In genomic region chr6:48696830-48697554, GRCm38 (mm10) we compare ENCODE assay signal across 20 mouse cellular contexts. TPM values are rescaled to one million over a fixed set of nuclear protein-coding genes. Genes with fewer than 3 reads are reported as not detected.
DNase-seq lines count a peak whose midpoint lies in the region; ATAC-seq and TF ChIP-seq lines count a peak whose summit lies in the region.
"Had no signal": no experiment of that assay in that cellular context is flagged by ENCODE, and none has a peak within 500 bp of the region (broad histone marks: within the 10 kb centered on the region; RNA-seq: fewer than 3 reads in every experiment).

No protein-coding gene starts in this region.

- no peaks in the 10 kb centered on the region for H3K9me3 ChIP-seq in embryonic facial prominence, embryonic 14.5 days (ENCODE audit: control insufficient read depth, low read length)
- 0 out of 2 replicates have a peak, but pooled peaks cover 2% of the 10 kb centered on the region for H3K9me3 ChIP-seq in embryonic facial prominence, embryonic 10.5 days
- no peaks in the 10 kb centered on the region for H3K9me3 ChIP-seq in intestine, embryonic 14.5 days (ENCODE audit: control insufficient read depth, low read length)
- no peaks in the 10 kb centered on the region for H3K9me3 ChIP-seq in intestine, postnatal 0 days (ENCODE audit: control insufficient read depth)
- H3K9me3 ChIP-seq in lung, embryonic 16.5 days (ENCODE audit: control insufficient read depth, low read length), result no peaks in the 10 kb centered on the region; the same call in 1 of the 2 replicates
- H3K9me3 ChIP-seq: hindbrain, embryonic 13.5 days had no signal

- no peak overlapping the region for H3K4me2 ChIP-seq in embryonic facial prominence, embryonic 14.5 days (ENCODE audit: low read depth, low read length)
- no peak overlapping the region for H3K4me2 ChIP-seq in intestine, embryonic 14.5 days (ENCODE audit: low read length)
- no peak overlapping the region for H3K4me2 ChIP-seq in intestine, postnatal 0 days (replicated peaks; ENCODE audit: low read depth)
- H3K4me2 ChIP-seq in lung, embryonic 16.5 days (ENCODE audit: low read depth, low read length), result no peak overlapping the region
- H3K4me2 ChIP-seq: hindbrain, embryonic 13.5 days; midbrain, embryonic 11.5 days had no signal

- no peak for ATAC-seq in embryonic facial prominence, embryonic 14.5 days (ENCODE audit: low read depth)
- ATAC-seq in intestine, embryonic 14.5 days (replicated peaks; ENCODE audit: low FRiP score, low TSS enrichment, low read depth), result no peak
- no peak for ATAC-seq in intestine, postnatal 0 days
- no peak for ATAC-seq in lung, embryonic 16.5 days (ENCODE audit: low read depth)

- DNase-seq in embryonic facial prominence, embryonic 14.5 days (ENCODE audit: low spot score), result no peak
- DNase-seq in embryonic facial prominence, embryonic 10.5 days (ENCODE audit: low spot score), result no peak
- peak; percentile 49 for DNase-seq in intestine, embryonic 14.5 days (ENCODE audit: low spot score)
- DNase-seq in lung, adult 2 months, result no peak
- peak; percentile 43 for DNase-seq in naive thymus-derived CD4-positive, alpha-beta T cell, adult 2 months (ENCODE audit: low read depth)
- no peak for DNase-seq in layer of hippocampus, adult 8-10 months (ENCODE audit: low spot score in 2 of 2)
- DNase-seq: adrenal gland, adult 8-10 months; cerebellum, adult 8-10 months; embryo, embryonic 11 days; gastrocnemius, postnatal 36 days; kidney, postnatal 10 days; thymus, postnatal 25 days had no signal

- TF ChIP-seq CTCF in intestine, postnatal 0 days (IDR thresholded peaks at IDR 0.05; ENCODE audit: low read depth), result no peak
- no peak for TF ChIP-seq CTCF in lung, adult 2 months (IDR thresholded peaks at IDR 0.05; ENCODE audit: insufficient read depth, low read length)

- H3K4me3 ChIP-seq in embryonic facial prominence, embryonic 14.5 days (ENCODE audit: low read depth, low read length), result no peak overlapping the region
- no peak overlapping the region for H3K4me3 ChIP-seq in embryonic facial prominence, embryonic 10.5 days
- no peak overlapping the region for H3K4me3 ChIP-seq in intestine, embryonic 14.5 days (ENCODE audit: low read depth, low read length)
- no peak overlapping the region for H3K4me3 ChIP-seq in intestine, postnatal 0 days (ENCODE audit: low read depth, low read length)
- H3K4me3 ChIP-seq in lung, embryonic 16.5 days (ENCODE audit: low read length), result no peak overlapping the region
- no peak overlapping the region for H3K4me3 ChIP-seq in lung, adult 2 months (replicated peaks; ENCODE audit: extremely low read depth, low read depth, low read length)
- H3K4me3 ChIP-seq: erythroblast, embryonic 14.5 days; hindbrain, embryonic 13.5 days; myocyte had no signal

- H3K27ac ChIP-seq in embryonic facial prominence, embryonic 14.5 days (replicated peaks; ENCODE audit: low read depth, low read length), result 0 out of 2 replicates have a peak overlapping the region, but pooled peaks have one; percentile 39
- H3K27ac ChIP-seq in embryonic facial prominence, embryonic 10.5 days (replicated peaks), result no peak overlapping the region
- H3K27ac ChIP-seq in intestine, embryonic 14.5 days (ENCODE audit: low read depth), result no peak overlapping the region
- H3K27ac ChIP-seq in intestine, postnatal 0 days (ENCODE audit: low read depth, low read length), result no peak overlapping the region
- H3K27ac ChIP-seq in lung, embryonic 16.5 days (ENCODE audit: low read length), result peak overlapping the region; percentile 80
- H3K27ac ChIP-seq: hindbrain, embryonic 13.5 days had no signal

- TF ChIP-seq POLR2A in lung, adult 2 months (IDR thresholded peaks at IDR 0.05; ENCODE audit: borderline replicate concordance, extremely low read depth, low read depth, low read length), result no peak

- WGBS in embryonic facial prominence, embryonic 14.5 days, result 79% methylated on average over 4 of the region's 4 CpGs
- WGBS in embryonic facial prominence, embryonic 10.5 days, result 83% methylated on average over 4 of the region's 4 CpGs
- 79% methylated on average over 4 of the region's 4 CpGs for WGBS in intestine, embryonic 14.5 days
- 78% methylated on average over 4 of the region's 4 CpGs for WGBS in intestine, postnatal 0 days
- WGBS in lung, embryonic 16.5 days, result 74% methylated on average over 4 of the region's 4 CpGs
- WGBS in lung, adult 2 months, result 74% methylated on average over 4 of the region's 4 CpGs

- no peaks in the 10 kb centered on the region for H3K4me1 ChIP-seq in embryonic facial prominence, embryonic 14.5 days (ENCODE audit: control insufficient read depth, insufficient read depth, low read length)
- no peaks in the 10 kb centered on the region for H3K4me1 ChIP-seq in embryonic facial prominence, embryonic 10.5 days
- H3K4me1 ChIP-seq in intestine, embryonic 14.5 days (replicated peaks; ENCODE audit: control insufficient read depth, insufficient read depth, low read length), result no peaks in the 10 kb centered on the region; the same call in 1 of the 2 replicates
- no peaks in the 10 kb centered on the region for H3K4me1 ChIP-seq in intestine, postnatal 0 days (replicated peaks; ENCODE audit: control insufficient read depth, insufficient read depth, low read length)
- no peaks in the 10 kb centered on the region for H3K4me1 ChIP-seq in lung, embryonic 16.5 days (replicated peaks; ENCODE audit: control insufficient read depth, insufficient read depth, low read length)
- H3K4me1 ChIP-seq in lung, adult 2 months (ENCODE audit: control insufficient read depth, insufficient read depth, low read length), result peaks cover 25% of the 10 kb centered on the region
- H3K4me1 ChIP-seq: hindbrain, embryonic 13.5 days had no signal

- H3K9ac ChIP-seq in embryonic facial prominence, embryonic 14.5 days (ENCODE audit: low read depth, low read length), result no peak overlapping the region
- H3K9ac ChIP-seq in intestine, embryonic 14.5 days (ENCODE audit: low read length), result no peak overlapping the region
- H3K9ac ChIP-seq in intestine, postnatal 0 days (ENCODE audit: low read depth, low read length), result no peak overlapping the region
- H3K9ac ChIP-seq in lung, embryonic 16.5 days (ENCODE audit: low read length), result no peak overlapping the region
- H3K9ac ChIP-seq: hindbrain, embryonic 13.5 days had no signal

- no peaks in the 10 kb centered on the region for H3K27me3 ChIP-seq in embryonic facial prominence, embryonic 14.5 days (replicated peaks; ENCODE audit: control insufficient read depth, insufficient read depth, low read length)
- H3K27me3 ChIP-seq in embryonic facial prominence, embryonic 10.5 days (replicated peaks; ENCODE audit: low read depth, poor library complexity, severe bottlenecking), result no peaks in the 10 kb centered on the region
- H3K27me3 ChIP-seq in intestine, embryonic 14.5 days (replicated peaks; ENCODE audit: control insufficient read depth, insufficient read depth, low read length), result no peaks in the 10 kb centered on the region
- no peaks in the 10 kb centered on the region for H3K27me3 ChIP-seq in intestine, postnatal 0 days (replicated peaks; ENCODE audit: control insufficient read depth, insufficient read depth, low read length)
- no peaks in the 10 kb centered on the region for H3K27me3 ChIP-seq in lung, embryonic 16.5 days (ENCODE audit: control insufficient read depth, insufficient read depth, low read depth, low read length)
- H3K27me3 ChIP-seq: hindbrain, embryonic 13.5 days had no signal

- no peaks in the 10 kb centered on the region for H3K36me3 ChIP-seq in embryonic facial prominence, embryonic 14.5 days (ENCODE audit: control insufficient read depth, insufficient read depth, low read length)
- no peaks in the 10 kb centered on the region for H3K36me3 ChIP-seq in embryonic facial prominence, embryonic 10.5 days (replicated peaks)
- no peaks in the 10 kb centered on the region for H3K36me3 ChIP-seq in intestine, embryonic 14.5 days (ENCODE audit: control insufficient read depth, insufficient read depth, low read length)
- H3K36me3 ChIP-seq in intestine, postnatal 0 days (ENCODE audit: control insufficient read depth, insufficient read depth), result no peaks in the 10 kb centered on the region
- no peaks in the 10 kb centered on the region for H3K36me3 ChIP-seq in lung, embryonic 16.5 days (ENCODE audit: control insufficient read depth, insufficient read depth, low read length)
- H3K36me3 ChIP-seq: hindbrain, embryonic 13.5 days had no signal

RNA-seq across cellular contexts. Expression of gene Gimap6, which starts 11.0 kb away (rescaled TPM):
- 19.6 and 22.8 TPM in 2 replicates for polyA plus RNA-seq in embryonic facial prominence, embryonic 14.5 days (2014; fragmentation: Nextera tagmentation; extraction: Ambion mirVana)
- polyA plus RNA-seq in embryonic facial prominence, embryonic 10.5 days (2016; fragmentation: Nextera tagmentation; extraction: Ambion mirVana), result 11.5 and 12.1 TPM in 2 replicates
- polyA plus RNA-seq in intestine, embryonic 14.5 days (2014; fragmentation: Nextera tagmentation; extraction: Ambion mirVana), result 22.8 and 24.3 TPM in 2 replicates
- 13.6 and 15.8 TPM in 2 replicates for polyA plus RNA-seq in intestine, postnatal 0 days (2015; fragmentation: Nextera tagmentation; extraction: Ambion mirVana)
- 50.6 and 54.7 TPM in 2 replicates for polyA plus RNA-seq in lung, embryonic 16.5 days (2015; fragmentation: Nextera tagmentation; extraction: Ambion mirVana)
- 23.5 and 40.1 TPM in 2 replicates for polyA plus RNA-seq in lung, adult 2 months (2012; rRNA removed)
- 1 to 10 TPM; 3.7 to 4.5 (median 4.2) TPM for total RNA-seq in layer of hippocampus, adult 8-10 months (2022)
- polyA plus RNA-seq: erythroblast, embryonic 14.5 days; myocyte had no signal

RNA-seq across cellular contexts. Expression of gene Gimap4, which starts 12.6 kb away (rescaled TPM):
- polyA plus RNA-seq in embryonic facial prominence, embryonic 14.5 days (2014; fragmentation: Nextera tagmentation; extraction: Ambion mirVana), result 12.6 and 13.3 TPM in 2 replicates
- polyA plus RNA-seq in embryonic facial prominence, embryonic 10.5 days (2016; fragmentation: Nextera tagmentation; extraction: Ambion mirVana), result 7.4 and 7.5 TPM in 2 replicates
- polyA plus RNA-seq in intestine, embryonic 14.5 days (2014; fragmentation: Nextera tagmentation; extraction: Ambion mirVana), result 18.3 and 19.1 TPM in 2 replicates
- 9.6 and 11.3 TPM in 2 replicates for polyA plus RNA-seq in intestine, postnatal 0 days (2015; fragmentation: Nextera tagmentation; extraction: Ambion mirVana)
- 53.8 and 58.5 TPM in 2 replicates for polyA plus RNA-seq in lung, embryonic 16.5 days (2015; fragmentation: Nextera tagmentation; extraction: Ambion mirVana)
- polyA plus RNA-seq in lung, adult 2 months (2012; rRNA removed), result 40.8 and 58.9 TPM in 2 replicates
- total RNA-seq in layer of hippocampus, adult 8-10 months (2022), result under 1 TPM in 2 of 4 experiments, not detected in 2; 0.31 to 0.48 TPM
- polyA plus RNA-seq: erythroblast, embryonic 14.5 days; myocyte had no signal

RNA-seq across cellular contexts. Expression of gene Gimap9, which starts 21.1 kb away (rescaled TPM):
- 7.4 and 9.1 TPM in 2 replicates for polyA plus RNA-seq in embryonic facial prominence, embryonic 14.5 days (2014; fragmentation: Nextera tagmentation; extraction: Ambion mirVana)
- polyA plus RNA-seq in embryonic facial prominence, embryonic 10.5 days (2016; fragmentation: Nextera tagmentation; extraction: Ambion mirVana), result 5.0 and 6.0 TPM in 2 replicates
- 14.1 and 15.9 TPM in 2 replicates for polyA plus RNA-seq in intestine, embryonic 14.5 days (2014; fragmentation: Nextera tagmentation; extraction: Ambion mirVana)
- 9.9 and 10.2 TPM in 2 replicates for polyA plus RNA-seq in intestine, postnatal 0 days (2015; fragmentation: Nextera tagmentation; extraction: Ambion mirVana)
- 14.2 and 14.6 TPM in 2 replicates for polyA plus RNA-seq in lung, embryonic 16.5 days (2015; fragmentation: Nextera tagmentation; extraction: Ambion mirVana)
- 2.8 and 5.2 TPM in 2 replicates for polyA plus RNA-seq in lung, adult 2 months (2012; rRNA removed)
- total RNA-seq in layer of hippocampus, adult 8-10 months (2022), result under 1 TPM; 0.35 to 0.54 (median 0.41) TPM
- polyA plus RNA-seq: erythroblast, embryonic 14.5 days had no signal

RNA-seq across cellular contexts. Expression of gene Gm28053, which starts 21.4 kb away (rescaled TPM):
- 3.2 TPM in 1 of 2 replicates, not detected in the other for polyA plus RNA-seq in embryonic facial prominence, embryonic 14.5 days (2014; fragmentation: Nextera tagmentation; extraction: Ambion mirVana)
- polyA plus RNA-seq in embryonic facial prominence, embryonic 10.5 days (2016; fragmentation: Nextera tagmentation; extraction: Ambion mirVana), result 0.28 TPM in 1 of 2 replicates, not detected in the other
- polyA plus RNA-seq in intestine, embryonic 14.5 days (2014; fragmentation: Nextera tagmentation; extraction: Ambion mirVana), result 1.4 and 4.9 TPM in 2 replicates
- polyA plus RNA-seq in intestine, postnatal 0 days (2015; fragmentation: Nextera tagmentation; extraction: Ambion mirVana), result 1.3 and 2.3 TPM in 2 replicates
- polyA plus RNA-seq in lung, embryonic 16.5 days (2015; fragmentation: Nextera tagmentation; extraction: Ambion mirVana), result 3.6 and 4.6 TPM in 2 replicates
- polyA plus RNA-seq in lung, adult 2 months (2012; rRNA removed), result 1.8 TPM in 1 of 2 replicates, not detected in the other
- total RNA-seq in layer of hippocampus, adult 8-10 months (2022), result 1 to 10 TPM in 2 of 4 experiments, not detected in 2; 1.5 to 3.0 TPM
- total RNA-seq: gastrocnemius, postnatal 36 days; left cerebral cortex, postnatal 36 days had no signal
- polyA plus RNA-seq: erythroblast, embryonic 14.5 days; hindbrain, embryonic 13.5 days; myocyte had no signal

RNA-seq across cellular contexts. Expression of gene Gimap7, which starts 21.4 kb away (rescaled TPM):
- not detected in 2 replicates for polyA plus RNA-seq in embryonic facial prominence, embryonic 14.5 days (2014; fragmentation: Nextera tagmentation; extraction: Ambion mirVana)
- not detected in 2 replicates for polyA plus RNA-seq in embryonic facial prominence, embryonic 10.5 days (2016; fragmentation: Nextera tagmentation; extraction: Ambion mirVana)
- polyA plus RNA-seq in intestine, embryonic 14.5 days (2014; fragmentation: Nextera tagmentation; extraction: Ambion mirVana), result 0.14 and 0.16 TPM in 2 replicates
- polyA plus RNA-seq in intestine, postnatal 0 days (2015; fragmentation: Nextera tagmentation; extraction: Ambion mirVana), result 0.09 and 0.16 TPM in 2 replicates
- not detected in 2 replicates for polyA plus RNA-seq in lung, embryonic 16.5 days (2015; fragmentation: Nextera tagmentation; extraction: Ambion mirVana)
- 0.72 and 1.2 TPM in 2 replicates for polyA plus RNA-seq in lung, adult 2 months (2012; rRNA removed)
- total RNA-seq in layer of hippocampus, adult 8-10 months (2022), result not detected
- total RNA-seq: gastrocnemius, postnatal 36 days; layer of hippocampus, postnatal 14 days; left cerebral cortex, postnatal 36 days had no signal
- polyA plus RNA-seq: erythroblast, embryonic 14.5 days; hindbrain, embryonic 13.5 days; midbrain, embryonic 11.5 days; myocyte had no signal

Comparison
In these comparisons a context has a peak if more than half of its experiments do, and no peak if none do; other contexts are left out.
1. H3K27ac ChIP-seq: peak in embryonic facial prominence, embryonic 14.5 days (single experiment) and lung, embryonic 16.5 days (single experiment); none in embryonic facial prominence, embryonic 10.5 days (single experiment), intestine, embryonic 14.5 days (single experiment) and intestine, postnatal 0 days (single experiment).
2. DNase-seq: peak in intestine, embryonic 14.5 days (single experiment) and naive thymus-derived CD4-positive, alpha-beta T cell, adult 2 months (single experiment); none in embryonic facial prominence, embryonic 14.5 days (single experiment), embryonic facial prominence, embryonic 10.5 days (single experiment), lung, adult 2 months (single experiment) and layer of hippocampus, adult 8-10 months (0 of 2).